In the genomic region with DNA sequence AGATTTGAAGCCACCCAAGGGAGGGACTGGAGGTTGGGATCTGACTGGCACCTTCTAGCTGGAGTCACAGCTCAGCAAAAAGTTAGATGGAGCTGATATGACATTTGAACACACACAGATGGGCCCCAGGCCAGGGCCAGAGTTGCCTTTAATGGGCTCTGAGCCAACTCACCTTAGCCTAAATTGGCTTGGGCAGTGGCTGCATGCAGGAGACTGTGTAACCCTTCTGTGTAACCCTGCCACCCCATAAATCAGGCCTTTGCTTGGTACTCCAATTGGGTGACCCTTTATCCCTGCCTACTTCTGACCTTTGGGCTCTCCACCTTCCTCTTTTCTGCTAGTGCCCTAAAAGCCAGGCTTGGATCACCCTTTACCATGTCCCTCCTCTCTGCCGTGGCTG, we compare ENCODE assay signal across 18 mouse cellular contexts. TPM values are rescaled to one million over a fixed set of nuclear protein-coding genes. Genes with fewer than 3 reads are reported as not detected.
DNase-seq lines count a peak whose midpoint lies in the region; ATAC-seq and TF ChIP-seq lines count a peak whose summit lies in the region.
"Had no signal": no experiment of that assay in that cellular context is flagged by ENCODE, and none has a peak within 500 bp of the region (broad histone marks: within the 10 kb centered on the region; RNA-seq: fewer than 3 reads in every experiment).

No protein-coding gene starts in this region.

- no peak overlapping the region for H3K9ac ChIP-seq in forebrain, postnatal 0 days
- no peak overlapping the region for H3K9ac ChIP-seq in kidney, embryonic 14.5 days (ENCODE audit: low read depth, low read length)
- H3K9ac ChIP-seq in hindbrain, embryonic 14.5 days: no peak overlapping the region
- H3K9ac ChIP-seq: embryonic facial prominence, embryonic 15.5 days; neural tube, embryonic 12.5 days had no signal

- H3K9me3 ChIP-seq in forebrain, embryonic 10.5 days: no peaks in the 10 kb centered on the region
- H3K9me3 ChIP-seq in forebrain, postnatal 0 days (ENCODE audit: low read length): no peaks in the 10 kb centered on the region
- H3K9me3 ChIP-seq in kidney, embryonic 14.5 days (ENCODE audit: control insufficient read depth, low read length): peaks cover 4% of the 10 kb centered on the region; the same call in 1 of the 2 replicates
- H3K9me3 ChIP-seq in hindbrain, embryonic 14.5 days (ENCODE audit: control insufficient read depth, low read length): no peaks in the 10 kb centered on the region
- H3K9me3 ChIP-seq: embryonic facial prominence, embryonic 15.5 days; neural tube, embryonic 12.5 days had no signal

- no peak overlapping the region for H3K4me3 ChIP-seq in forebrain, embryonic 10.5 days
- no peak overlapping the region for H3K4me3 ChIP-seq in forebrain, postnatal 0 days (ENCODE audit: low read depth, low read length)
- no peak overlapping the region for H3K4me3 ChIP-seq in kidney, embryonic 14.5 days (ENCODE audit: low read length)
- H3K4me3 ChIP-seq in left cerebral cortex, adult 2 months: no peak overlapping the region
- H3K4me3 ChIP-seq in hindbrain, embryonic 14.5 days (replicated peaks; ENCODE audit: low read length): no peak overlapping the region
- H3K4me3 ChIP-seq: embryonic facial prominence, embryonic 15.5 days; neural tube, embryonic 12.5 days had no signal

- 84% methylated on average over 1 of the region's 1 CpGs for WGBS in forebrain, embryonic 10.5 days
- WGBS in forebrain, postnatal 0 days: 53% methylated on average over 1 of the region's 1 CpGs
- 64% methylated on average over 1 of the region's 1 CpGs for WGBS in kidney, embryonic 14.5 days
- WGBS in hindbrain, embryonic 14.5 days: 83% methylated on average over 1 of the region's 1 CpGs

- no peaks in the 10 kb centered on the region for H3K27me3 ChIP-seq in forebrain, embryonic 10.5 days (ENCODE audit: poor library complexity, severe bottlenecking)
- no peaks in the 10 kb centered on the region for H3K27me3 ChIP-seq in forebrain, postnatal 0 days (ENCODE audit: insufficient read depth, low read length)
- H3K27me3 ChIP-seq in kidney, embryonic 14.5 days (ENCODE audit: control insufficient read depth, insufficient read depth, low read length): no peaks in the 10 kb centered on the region
- no peaks in the 10 kb centered on the region for H3K27me3 ChIP-seq in hindbrain, embryonic 14.5 days (ENCODE audit: control insufficient read depth, insufficient read depth, low read length)
- H3K27me3 ChIP-seq: embryonic facial prominence, embryonic 15.5 days; neural tube, embryonic 12.5 days; Patski had no signal

- no peak for ATAC-seq in forebrain, postnatal 0 days
- ATAC-seq in kidney, embryonic 14.5 days (ENCODE audit: low FRiP score, low TSS enrichment): 0 out of 2 replicates have a peak, but pooled peaks have one; percentile 44
- ATAC-seq in activated CD4-positive, CD25-positive, alpha-beta regulatory T cell, adult 4 months: no peak
- no peak for ATAC-seq in hindbrain, embryonic 14.5 days (ENCODE audit: low FRiP score)
- ATAC-seq: forebrain, embryonic 16.5 days; Patski had no signal

- TF ChIP-seq CTCF in forebrain, postnatal 0 days (IDR thresholded peaks at IDR 0.05; ENCODE audit: low read depth): no peak
- TF ChIP-seq CTCF in left cerebral cortex, adult 2 months (IDR thresholded peaks at IDR 0.05): no peak

- H3K4me2 ChIP-seq in forebrain, postnatal 0 days (ENCODE audit: low read depth): no peak overlapping the region
- H3K4me2 ChIP-seq in kidney, embryonic 14.5 days (replicated peaks; ENCODE audit: low read depth, low read length): no peak overlapping the region
- no peak overlapping the region for H3K4me2 ChIP-seq in hindbrain, embryonic 14.5 days (replicated peaks)
- H3K4me2 ChIP-seq: embryonic facial prominence, embryonic 15.5 days; neural tube, embryonic 12.5 days had no signal

- H3K36me3 ChIP-seq in forebrain, embryonic 10.5 days (replicated peaks): peaks cover 16% of the 10 kb centered on the region
- no peaks in the 10 kb centered on the region for H3K36me3 ChIP-seq in forebrain, postnatal 0 days (ENCODE audit: insufficient read depth)
- H3K36me3 ChIP-seq in kidney, embryonic 14.5 days (ENCODE audit: control insufficient read depth, insufficient read depth, low read length): no peaks in the 10 kb centered on the region
- no peaks in the 10 kb centered on the region for H3K36me3 ChIP-seq in hindbrain, embryonic 14.5 days (replicated peaks; ENCODE audit: control insufficient read depth, insufficient read depth)
- H3K36me3 ChIP-seq: embryonic facial prominence, embryonic 15.5 days had no signal

- intact Hi-C loops in left cerebral cortex, adult 2 months (cut with DNase I): no loop called here

- peaks cover 68% of the 10 kb centered on the region for H3K4me1 ChIP-seq in forebrain, embryonic 10.5 days
- H3K4me1 ChIP-seq in forebrain, postnatal 0 days (ENCODE audit: insufficient read depth): no peaks in the 10 kb centered on the region
- peaks cover 19% of the 10 kb centered on the region for H3K4me1 ChIP-seq in kidney, embryonic 14.5 days (ENCODE audit: control insufficient read depth, insufficient read depth, low read length)
- no peaks in the 10 kb centered on the region for H3K4me1 ChIP-seq in hindbrain, embryonic 14.5 days (replicated peaks; ENCODE audit: control insufficient read depth, insufficient read depth, low read length)
- H3K4me1 ChIP-seq: embryonic facial prominence, embryonic 15.5 days had no signal

- DNase-seq in forebrain, embryonic 10.5 days (ENCODE audit: extremely low spot score, low spot score): no peak
- DNase-seq in forebrain, postnatal 0 days: no peak
- peak; percentile 36 for DNase-seq in urinary bladder, postnatal 14 days (ENCODE audit: low spot score)
- DNase-seq in urinary bladder, adult 18-20 months (ENCODE audit: low spot score in 2 of 2): no peak
- DNase-seq in left cerebral cortex, adult 2 months (ENCODE audit: extremely low spot score in 1 of 2, low spot score in 2 of 2): no peak
- DNase-seq in hindbrain, embryonic 14.5 days (ENCODE audit: low spot score): no peak
- DNase-seq: cerebellum, adult 8-10 months; heart, postnatal 4 days; lung, adult 18-20 months; right cerebral cortex, postnatal 4 days; thymus, postnatal 14 days had no signal

- peak overlapping the region; percentile 17; the same call in 1 of the 2 replicates for H3K27ac ChIP-seq in forebrain, embryonic 10.5 days
- no peak overlapping the region for H3K27ac ChIP-seq in forebrain, postnatal 0 days (ENCODE audit: low read depth, low read length)
- H3K27ac ChIP-seq in kidney, embryonic 14.5 days (ENCODE audit: low read depth, low read length): 0 out of 2 replicates have a peak overlapping the region, but pooled peaks have one; percentile 17
- H3K27ac ChIP-seq in left cerebral cortex, adult 2 months: no peak overlapping the region
- no peak overlapping the region for H3K27ac ChIP-seq in hindbrain, embryonic 14.5 days
- H3K27ac ChIP-seq: embryonic facial prominence, embryonic 15.5 days; macrophage; neural tube, embryonic 12.5 days had no signal

RNA-seq across cellular contexts. Expression of a gene that starts 49.7 kb away (rescaled TPM):
- polyA plus RNA-seq in forebrain, embryonic 10.5 days (2016; fragmentation: Nextera tagmentation; extraction: Ambion mirVana): 74.4 and 77.0 TPM in 2 replicates
- total RNA-seq in forebrain, postnatal 0 days (2014; rRNA removed): 113 and 132 TPM in 2 replicates
- polyA plus RNA-seq in forebrain, postnatal 0 days (2015; fragmentation: Nextera tagmentation; extraction: Ambion mirVana): 95.2 and 123 TPM in 2 replicates
- polyA plus RNA-seq in kidney, embryonic 14.5 days (2014; fragmentation: Nextera tagmentation; extraction: Ambion mirVana): 26.4 and 46.6 TPM in 2 replicates
- total RNA-seq in left cerebral cortex, adult 2 months (2021): 100 to 1,000 TPM; 111 to 112 TPM
- 10 to 100 TPM; 70.9 to 73.5 TPM for polyA plus RNA-seq in activated CD4-positive, CD25-positive, alpha-beta regulatory T cell, adult 4 months (2017; shearing (Covaris generic))
- 99.4 and 106 TPM in 2 replicates for polyA plus RNA-seq in hindbrain, embryonic 14.5 days (2014; fragmentation: Nextera tagmentation; extraction: Ambion mirVana)

Comparison
In these comparisons a context has a peak if more than half of its experiments do, and no peak if none do; other contexts are left out.
1. H3K27ac ChIP-seq: peak in forebrain, embryonic 10.5 days (single experiment) and kidney, embryonic 14.5 days (single experiment); none in forebrain, postnatal 0 days (single experiment), left cerebral cortex, adult 2 months (single experiment) and hindbrain, embryonic 14.5 days (single experiment).